Mouse (Mus musculus) right cerebral cortex, postnatal 14 days (tissue): ENCODE measurements around the gene Slc30a2.
"Not testable (repeated sequence)": the region's sequence is repeated elsewhere in the genome, so short reads cannot be mapped to it uniquely, and the experiment has no call there.

Source experiments
- DNase-seq: peaks from one replicate; pipeline ENCODE4 v3.0.0; 2022

The Slc30a2 gene

DNA sequence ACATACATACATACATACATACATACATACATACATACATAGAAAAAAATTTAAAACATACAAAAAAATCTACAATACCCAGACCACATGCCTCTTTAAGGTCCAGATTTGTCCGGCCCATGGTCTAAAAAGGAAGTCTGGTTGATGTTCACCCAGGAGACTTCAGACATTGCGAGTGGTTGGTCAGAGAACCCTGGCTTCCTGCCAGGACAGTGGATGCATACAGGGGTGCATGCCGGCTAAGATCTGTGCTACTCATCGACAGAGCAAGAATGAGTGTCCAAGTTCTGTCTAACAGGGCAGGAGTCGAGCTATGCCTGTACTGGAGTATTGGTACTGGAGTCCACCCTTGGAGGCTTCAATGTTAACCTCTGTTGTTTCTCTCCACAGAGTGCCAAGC lies 18.3 kb upstream of the Slc30a2 start:
- no peak for DNase-seq

- DNase-seq = no peak
Measured at GRCm38 (mm10) chr4:134326859-134327530, 16.0 kb upstream of the Slc30a2 start.

DNA sequence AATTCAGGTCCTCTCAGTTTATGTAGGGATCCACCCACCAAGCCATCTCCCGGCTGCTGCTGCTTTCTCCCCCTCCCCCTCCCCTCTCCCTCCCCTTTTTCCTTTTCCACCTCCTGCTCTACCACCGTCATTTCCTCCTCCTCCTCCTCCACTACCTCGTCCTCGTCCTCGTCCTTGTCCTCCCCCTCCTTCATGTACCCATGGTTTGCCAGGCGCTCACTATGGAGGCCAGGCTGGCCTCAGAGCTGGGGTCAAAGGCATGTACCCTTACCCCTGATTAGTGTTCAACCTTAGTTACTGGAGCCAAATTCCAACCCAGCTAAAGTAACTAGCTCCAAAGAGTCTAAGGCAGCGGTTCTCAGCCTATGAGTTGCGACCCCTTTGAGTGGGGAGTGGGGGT lies 14.8 kb upstream of the Slc30a2 start:
- DNase-seq = no peak

DNA sequence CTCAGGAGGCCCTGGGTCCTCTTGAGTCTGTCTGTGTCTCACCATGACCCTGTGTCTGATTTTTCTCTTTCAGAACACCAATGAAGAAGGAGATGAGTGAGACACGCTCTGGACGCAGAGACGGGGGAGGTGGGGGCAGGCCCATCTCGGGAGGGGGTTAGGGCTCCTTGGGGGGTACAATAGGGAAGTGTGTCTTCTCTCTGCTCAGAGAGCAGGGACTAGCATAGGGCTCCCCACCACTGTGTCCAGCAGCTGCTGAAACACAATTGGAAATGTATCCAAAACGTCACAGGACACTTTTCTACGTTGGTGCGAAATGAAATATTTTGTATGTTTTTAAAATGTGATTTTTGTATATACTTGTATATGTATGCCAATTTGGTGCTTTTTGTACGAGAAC lies 14.1 kb upstream of the Slc30a2 start:
- no peak for DNase-seq

DNA sequence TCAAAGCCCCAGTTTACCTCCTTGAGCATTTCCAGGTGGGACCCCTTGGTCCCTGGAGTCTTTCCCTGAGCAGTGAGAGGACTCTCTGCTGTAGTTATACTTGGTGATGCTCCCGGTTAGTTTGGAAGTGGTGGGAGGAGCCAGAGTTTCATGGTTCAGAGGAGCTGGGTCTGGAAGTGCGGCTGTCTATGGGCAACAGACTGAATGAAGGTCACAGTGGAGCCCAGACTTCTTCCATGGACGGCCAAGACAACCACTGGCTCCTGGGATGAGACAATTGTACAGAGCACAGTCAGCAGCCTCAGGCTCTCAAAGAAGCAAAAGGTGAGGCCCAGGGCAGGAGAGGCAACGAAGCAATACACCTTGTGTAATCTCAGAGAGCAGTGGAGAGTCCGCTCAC lies 12.7 kb upstream of the Slc30a2 start:
- no peak for DNase-seq

DNA sequence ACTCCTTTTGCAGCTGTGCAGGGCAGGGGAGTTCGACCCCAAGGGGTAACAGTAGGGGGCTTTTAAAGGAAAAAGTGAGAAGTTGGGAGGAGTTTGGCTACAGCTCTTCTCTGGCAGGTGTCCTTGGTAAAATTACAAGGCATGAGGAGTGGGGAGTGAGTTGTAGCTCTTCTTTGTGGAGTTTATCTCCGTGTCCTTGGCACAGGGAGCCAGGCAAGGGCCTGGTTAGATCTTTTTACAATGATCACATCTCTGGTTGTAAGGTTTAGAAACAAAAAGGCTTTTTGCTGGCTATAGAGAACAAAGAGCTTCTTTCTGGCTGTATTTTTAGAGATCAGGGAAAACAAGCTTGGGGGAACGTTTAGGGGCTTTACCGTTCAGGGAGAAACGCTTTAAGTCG lies 1.8 kb upstream of the Slc30a2 start:
- DNase-seq = not testable (repeated sequence)

- no peak for DNase-seq
Measured at GRCm38 (mm10) chr4:134342213-134342779, 685 bp upstream of the Slc30a2 start.

DNA sequence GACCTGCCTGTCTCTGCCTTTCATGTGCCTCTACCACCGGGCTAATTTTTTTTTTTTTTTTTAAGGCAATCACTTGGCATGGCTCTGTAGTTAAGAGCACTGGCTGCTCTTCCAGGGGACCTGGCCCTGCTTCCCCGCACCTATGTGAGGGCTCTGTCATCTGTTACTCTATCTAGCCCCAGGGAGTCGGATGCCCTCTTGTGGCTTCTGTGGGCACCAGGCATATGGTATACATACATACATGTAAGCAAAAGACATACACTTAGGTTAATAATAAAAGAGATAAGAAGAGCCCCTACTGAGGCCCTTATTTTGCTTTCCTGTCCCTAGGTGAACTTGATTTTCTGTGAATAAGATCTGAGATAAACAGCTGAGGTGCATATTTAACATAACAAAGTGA lies 1.6 kb downstream of the Slc30a2 start:
- DNase-seq = no peak

DNA sequence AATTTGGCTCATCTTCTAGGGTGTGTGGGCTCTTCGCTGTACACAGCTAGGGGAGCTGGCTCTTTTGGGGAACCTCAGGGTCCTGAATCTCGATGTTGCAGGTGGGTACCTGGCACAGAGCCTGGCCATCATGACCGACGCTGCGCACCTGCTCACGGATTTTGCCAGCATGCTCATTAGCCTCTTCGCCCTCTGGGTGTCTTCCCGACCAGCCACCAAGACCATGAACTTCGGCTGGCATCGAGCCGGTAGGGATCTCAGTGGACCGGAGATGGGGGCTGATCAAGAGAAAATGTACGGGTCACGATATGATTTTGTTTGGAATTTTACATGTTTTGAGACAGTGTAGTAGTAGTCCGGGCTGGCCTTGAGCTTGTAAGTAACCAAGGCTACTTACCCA lies 2.8 kb downstream of the Slc30a2 start:
- DNase-seq = no peak

- DNase-seq = no peak
Measured at GRCm38 (mm10) chr4:134348078-134348477, 5.1 kb downstream of the Slc30a2 start.

GRCm38 (mm10) chr4:134348545-134348944 lies 5.6 kb downstream of the Slc30a2 start:
- no peak for DNase-seq

GRCm38 (mm10) chr4:134349829-134350228 lies 6.8 kb downstream of the Slc30a2 start:
- no peak for DNase-seq

DNA sequence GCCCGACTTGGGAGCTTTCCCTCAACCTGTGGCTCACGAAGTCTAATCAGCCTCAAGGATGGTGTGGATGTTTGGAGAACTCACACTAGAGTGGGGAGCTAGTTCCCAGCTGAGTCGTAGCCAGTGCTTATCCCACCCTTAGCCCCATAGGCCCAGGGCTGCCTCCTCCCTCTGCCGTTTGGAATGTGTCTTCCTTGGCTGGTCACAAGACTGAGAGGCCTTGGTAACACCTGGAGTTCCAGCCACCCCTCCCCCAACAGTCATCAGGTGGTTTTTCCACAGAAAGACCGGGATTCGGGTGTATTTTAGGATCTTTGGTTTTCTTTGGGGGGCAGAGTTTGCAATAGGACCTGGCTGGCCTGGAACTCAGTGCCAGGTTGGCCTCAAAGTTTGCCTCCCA lies 7.7 kb downstream of the Slc30a2 start:
- no peak for DNase-seq

DNA sequence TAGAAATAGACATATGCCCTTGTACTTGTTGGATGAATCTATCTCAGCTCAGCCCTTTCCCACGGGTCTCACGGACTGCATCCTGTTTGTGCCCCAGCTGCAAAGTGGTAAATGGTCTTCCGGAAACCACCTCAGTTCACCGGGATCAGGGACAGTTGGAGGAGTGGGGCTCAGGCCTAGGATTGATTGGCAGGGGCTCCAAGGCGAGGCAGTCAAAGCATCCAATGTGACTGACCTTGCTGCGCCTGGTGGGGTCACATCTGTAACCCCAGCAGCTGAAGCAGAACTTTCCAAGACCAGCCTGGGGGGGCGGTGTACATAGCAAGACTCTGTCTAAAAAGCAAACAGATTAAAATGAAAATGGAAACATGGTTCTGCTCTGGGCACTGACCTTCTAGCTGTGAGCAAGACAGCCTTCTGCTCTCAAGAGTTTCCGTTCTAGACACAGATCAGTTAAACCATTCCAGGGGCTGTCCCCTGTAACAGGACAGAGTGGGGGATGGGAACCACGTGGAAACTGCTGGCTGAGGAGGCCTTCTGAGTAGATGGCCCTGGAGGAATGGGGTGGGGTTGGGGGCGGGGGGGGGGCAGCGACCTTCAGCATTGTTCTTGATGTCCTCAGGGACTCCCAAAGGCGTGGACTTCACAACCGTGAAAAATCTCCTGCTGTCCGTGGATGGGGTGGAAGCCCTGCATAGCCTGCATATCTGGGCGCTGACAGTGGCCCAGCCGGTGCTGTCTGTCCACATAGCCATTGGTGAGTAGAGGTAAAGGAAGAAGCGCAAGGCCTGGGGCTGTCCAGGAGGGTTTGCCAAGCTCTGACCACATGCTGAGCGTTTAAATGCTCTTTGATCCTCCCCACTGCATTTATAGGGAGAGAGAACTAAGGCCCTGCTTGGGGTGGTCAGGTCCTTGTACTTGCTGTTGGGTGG lies 8.6 kb downstream of the Slc30a2 start:
- DNase-seq = no peak

DNA sequence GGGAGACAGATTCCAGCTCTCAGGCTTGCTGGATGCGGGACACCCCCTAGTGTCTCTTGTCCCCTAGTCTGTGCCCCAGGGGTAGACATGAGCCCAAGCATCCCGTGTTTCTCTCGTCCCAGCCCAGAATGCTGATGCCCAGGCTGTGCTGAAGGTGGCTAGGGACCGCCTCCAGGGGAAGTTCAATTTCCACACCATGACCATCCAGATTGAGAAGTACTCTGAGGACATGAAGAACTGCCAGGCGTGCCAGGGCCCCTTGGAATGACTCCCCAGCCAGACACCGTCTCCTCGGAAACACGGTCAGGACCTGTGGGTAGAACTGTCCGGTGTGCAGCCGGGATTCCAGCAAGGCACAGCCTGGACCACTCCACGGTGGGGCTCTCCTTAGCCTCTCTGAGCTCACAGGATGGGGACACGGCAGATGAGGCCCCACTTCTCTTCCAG lies 9.3 kb downstream of the Slc30a2 start:
- DNase-seq = no peak

DNA sequence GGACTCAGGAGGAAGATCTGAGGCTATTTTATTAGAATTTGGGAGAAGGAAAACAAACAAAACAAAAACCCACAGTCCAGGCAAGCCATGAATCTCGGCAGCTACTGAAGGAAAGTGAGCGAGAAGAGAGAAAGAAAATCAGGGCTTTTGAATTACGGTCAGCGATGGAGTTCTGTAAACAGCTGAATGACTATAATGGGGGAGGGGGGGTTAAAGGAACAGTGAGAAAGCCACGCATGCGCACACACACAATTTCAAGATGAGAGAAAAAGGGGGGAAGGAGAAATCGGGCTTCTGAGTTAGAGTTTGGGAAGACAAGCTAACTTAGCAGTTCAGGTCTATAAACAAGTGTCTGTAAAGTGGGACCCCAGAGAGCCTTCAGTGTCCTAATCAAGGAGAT lies 9.9 kb downstream of the Slc30a2 start:
- no peak for DNase-seq

DNA sequence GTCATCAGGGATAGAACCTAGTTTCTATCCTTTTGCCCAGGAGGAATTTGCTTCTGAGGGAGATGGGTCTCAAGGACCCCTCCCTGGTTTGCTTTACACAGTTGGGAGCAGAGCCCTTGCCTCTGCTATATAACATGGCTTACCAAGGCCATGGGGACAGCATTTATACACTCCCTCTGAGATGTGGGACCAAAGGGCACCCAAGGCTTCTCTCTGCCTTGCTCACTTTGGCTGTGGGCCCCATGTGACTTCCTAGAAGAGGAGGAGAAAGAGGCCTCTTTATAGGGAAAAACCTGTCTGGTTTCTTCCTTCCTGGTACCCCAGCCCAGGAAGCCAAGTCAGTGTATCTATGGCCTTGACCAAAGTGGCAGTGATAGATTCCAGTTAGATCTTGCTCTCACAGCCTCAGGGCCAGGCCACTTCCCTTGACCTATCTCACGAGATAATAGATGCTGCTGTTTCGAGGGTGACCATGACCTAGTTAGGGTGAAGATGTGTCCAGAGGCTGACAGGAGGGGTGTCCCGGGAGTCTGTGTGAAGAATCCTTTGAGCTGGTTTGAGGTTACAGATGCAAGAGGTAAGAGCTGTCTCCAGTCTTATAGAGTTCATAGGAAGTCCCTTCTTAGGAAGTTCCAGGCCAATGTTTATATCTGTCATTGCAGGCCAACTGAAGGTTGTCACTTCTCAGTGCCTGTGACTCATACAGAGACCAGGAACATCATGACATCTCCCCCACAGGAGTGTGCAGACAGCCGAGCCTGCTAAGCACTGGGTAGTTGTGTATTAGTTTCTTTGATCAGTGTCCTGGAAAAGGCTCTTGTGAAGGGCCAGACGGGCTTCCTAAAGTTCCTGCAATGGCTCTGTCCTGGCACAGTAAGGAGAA lies 10.8 kb downstream of the Slc30a2 start:
- no peak for DNase-seq

- DNase-seq = no peak
Measured at GRCm38 (mm10) chr4:134355841-134356452, 13.0 kb downstream of the Slc30a2 start.

- peak; percentile 83 for DNase-seq
Measured at GRCm38 (mm10) chr4:134356591-134357460, 13.8 kb downstream of the Slc30a2 start.

- no peak for DNase-seq
Measured at GRCm38 (mm10) chr4:134357461-134357771, 14.4 kb downstream of the Slc30a2 start.

- no peak for DNase-seq
Measured at GRCm38 (mm10) chr4:134359649-134360048, 16.7 kb downstream of the Slc30a2 start.

DNA sequence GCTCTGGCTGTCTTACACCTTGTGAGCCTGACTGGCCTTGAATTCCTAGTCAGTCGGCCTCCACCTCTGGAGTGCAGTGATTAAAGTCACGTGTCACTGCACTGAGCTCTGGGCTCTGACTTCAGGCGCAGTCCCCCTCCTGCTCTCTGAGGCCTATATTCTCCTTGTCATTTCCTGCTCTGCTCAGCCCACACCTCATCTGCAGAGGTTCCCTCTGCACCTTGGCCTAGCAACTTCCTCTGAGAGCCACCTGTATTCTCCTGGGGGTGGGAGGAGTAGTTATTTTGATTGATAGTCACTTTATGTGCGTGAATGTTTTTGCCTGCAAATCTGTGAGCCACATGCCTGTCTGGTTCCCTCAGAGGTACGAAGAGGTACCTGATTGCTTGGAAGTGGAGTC lies 18.2 kb downstream of the Slc30a2 start:
- DNase-seq = no peak
